Mouse (Mus musculus): ENCODE measurements around the gene Ncam1. TPM values are rescaled to one million over a fixed set of nuclear protein-coding genes. Genes with fewer than 3 reads are reported as not detected.

The Ncam1 gene
- total and polyA plus RNA-seq, 3 experiments = 0.05 to 2.1 TPM; not detected in 1

- Histone ChIP-seq H3K4me3 (ENCODE audit: low read depth, low read length) (no peak overlapping the region), H3K9me3 (replicated peaks) (peaks cover 14% of the 10 kb centered on the region), H3K36me3 (replicated peaks) (no peaks in the 10 kb centered on the region), H3K27me3 (ENCODE audit: insufficient read depth, low read length) (no peaks in the 10 kb centered on the region), H3K4me1 (ENCODE audit: insufficient read depth, low read depth, low read length) (no peaks in the 10 kb centered on the region)
- DNase-seq (ENCODE audit: low spot score) (no peak), ATAC-seq (ENCODE audit: extremely low read depth, insufficient number of reproducible peaks, low FRiP score, poor library complexity, severe bottlenecking) (no peak)
- no peak for TF ChIP-seq GATA1 (IDR thresholded peaks at IDR 0.05; ENCODE audit: borderline replicate concordance, low read length)
- TF ChIP-seq POLR2AphosphoS5 (IDR thresholded peaks at IDR 0.05; ENCODE audit: insufficient replicate concordance, low read depth, low read length) = no peak
- TF ChIP-seq GATA2 (IDR thresholded peaks at IDR 0.05; ENCODE audit: borderline replicate concordance, low read depth, low read length) = no peak
- no peak for TF ChIP-seq TAL1 (conservative IDR thresholded peaks at IDR 0.05; ENCODE audit: low read depth, low read length)
- no peak for TF ChIP-seq CTCF (IDR thresholded peaks at IDR 0.05; ENCODE audit: low read depth, low read length)
Observed at GRCm38 (mm10) chr9:49523881-49524280, 274.8 kb downstream of the Ncam1 start.

- Histone ChIP-seq H3K36me3 (replicated peaks) (no peaks in the 10 kb centered on the region), H3K4me1 (ENCODE audit: insufficient read depth, low read depth, low read length) (no peaks in the 10 kb centered on the region), H3K4me3 (ENCODE audit: low read depth, low read length) (no peak overlapping the region), H3K9me3 (replicated peaks) (peaks cover 26% of the 10 kb centered on the region), H3K27me3 (ENCODE audit: insufficient read depth, low read length) (no peaks in the 10 kb centered on the region)
- ATAC-seq (ENCODE audit: extremely low read depth, insufficient number of reproducible peaks, low FRiP score, poor library complexity, severe bottlenecking) (no peak), DNase-seq (ENCODE audit: low spot score) (no peak)
- TF ChIP-seq CTCF (IDR thresholded peaks at IDR 0.05; ENCODE audit: low read depth, low read length) = no peak
- no peak for TF ChIP-seq TAL1 (conservative IDR thresholded peaks at IDR 0.05; ENCODE audit: low read depth, low read length)
- TF ChIP-seq GATA1 (IDR thresholded peaks at IDR 0.05; ENCODE audit: borderline replicate concordance, low read length) = no peak
- no peak for TF ChIP-seq POLR2AphosphoS5 (IDR thresholded peaks at IDR 0.05; ENCODE audit: insufficient replicate concordance, low read depth, low read length)
- TF ChIP-seq GATA2 (IDR thresholded peaks at IDR 0.05; ENCODE audit: borderline replicate concordance, low read depth, low read length) = no peak
Observed at GRCm38 (mm10) chr9:49514306-49514705, 284.4 kb downstream of the Ncam1 start.

GRCm38 (mm10) chr9:49510666-49511065 is 288.1 kb downstream of the Ncam1 start:
- Histone ChIP-seq H3K4me1 (ENCODE audit: insufficient read depth, low read depth, low read length) (no peaks in the 10 kb centered on the region), H3K9me3 (replicated peaks) (peaks cover 35% of the 10 kb centered on the region), H3K36me3 (replicated peaks) (no peaks in the 10 kb centered on the region), H3K27me3 (ENCODE audit: insufficient read depth, low read length) (no peaks in the 10 kb centered on the region), H3K4me3 (ENCODE audit: low read depth, low read length) (no peak overlapping the region)
- DNase-seq (ENCODE audit: low spot score) (no peak), ATAC-seq (ENCODE audit: extremely low read depth, insufficient number of reproducible peaks, low FRiP score, poor library complexity, severe bottlenecking) (no peak)
- TF ChIP-seq CTCF (IDR thresholded peaks at IDR 0.05; ENCODE audit: low read depth, low read length) = no peak
- TF ChIP-seq GATA1 (IDR thresholded peaks at IDR 0.05; ENCODE audit: borderline replicate concordance, low read length) = no peak
- TF ChIP-seq GATA2 (IDR thresholded peaks at IDR 0.05; ENCODE audit: borderline replicate concordance, low read depth, low read length) = no peak
- TF ChIP-seq TAL1 (conservative IDR thresholded peaks at IDR 0.05; ENCODE audit: low read depth, low read length) = no peak
- no peak for TF ChIP-seq POLR2AphosphoS5 (IDR thresholded peaks at IDR 0.05; ENCODE audit: insufficient replicate concordance, low read depth, low read length)

- H3K27me3 ChIP-seq (ENCODE audit: insufficient read depth, low read length) = no peaks in the 10 kb centered on the region
- H3K4me1 ChIP-seq (ENCODE audit: insufficient read depth, low read depth, low read length) = no peaks in the 10 kb centered on the region
- ATAC-seq (ENCODE audit: extremely low read depth, insufficient number of reproducible peaks, low FRiP score, poor library complexity, severe bottlenecking) = no peak
- no peak overlapping the region for H3K4me3 ChIP-seq (ENCODE audit: low read depth, low read length)
- no peak for DNase-seq (ENCODE audit: low spot score)
- H3K9me3 ChIP-seq (replicated peaks) = peaks cover 35% of the 10 kb centered on the region
- H3K36me3 ChIP-seq (replicated peaks) = no peaks in the 10 kb centered on the region
- TF ChIP-seq GATA1 (IDR thresholded peaks at IDR 0.05; ENCODE audit: borderline replicate concordance, low read length) = no peak
- TF ChIP-seq POLR2AphosphoS5 (IDR thresholded peaks at IDR 0.05; ENCODE audit: insufficient replicate concordance, low read depth, low read length) = no peak
- no peak for TF ChIP-seq CTCF (IDR thresholded peaks at IDR 0.05; ENCODE audit: low read depth, low read length)
- no peak for TF ChIP-seq TAL1 (conservative IDR thresholded peaks at IDR 0.05; ENCODE audit: low read depth, low read length)
- TF ChIP-seq GATA2 (IDR thresholded peaks at IDR 0.05; ENCODE audit: borderline replicate concordance, low read depth, low read length) = no peak
Observed at GRCm38 (mm10) chr9:49509628-49510027, 289.1 kb downstream of the Ncam1 start.

GRCm38 (mm10) chr9:49509094-49509493 is 289.6 kb downstream of the Ncam1 start:
- DNase-seq (ENCODE audit: low spot score) (no peak), ATAC-seq (ENCODE audit: extremely low read depth, insufficient number of reproducible peaks, low FRiP score, poor library complexity, severe bottlenecking) (no peak)
- no peaks in the 10 kb centered on the region for H3K27me3 ChIP-seq (ENCODE audit: insufficient read depth, low read length)
- peaks cover 35% of the 10 kb centered on the region for H3K9me3 ChIP-seq (replicated peaks)
- H3K4me1 ChIP-seq (ENCODE audit: insufficient read depth, low read depth, low read length) = no peaks in the 10 kb centered on the region
- H3K4me3 ChIP-seq (ENCODE audit: low read depth, low read length) = no peak overlapping the region
- H3K36me3 ChIP-seq (replicated peaks) = no peaks in the 10 kb centered on the region
- TF ChIP-seq GATA1 (IDR thresholded peaks at IDR 0.05; ENCODE audit: borderline replicate concordance, low read length) (no peak), GATA2 (IDR thresholded peaks at IDR 0.05; ENCODE audit: borderline replicate concordance, low read depth, low read length) (no peak)

GRCm38 (mm10) chr9:49507829-49508585 is 290.7 kb downstream of the Ncam1 start:
- no peaks in the 10 kb centered on the region for H3K27me3 ChIP-seq (ENCODE audit: insufficient read depth, low read length)
- no peak for TF ChIP-seq GATA1 (IDR thresholded peaks at IDR 0.05; ENCODE audit: borderline replicate concordance, low read length)
- TF ChIP-seq CTCF (IDR thresholded peaks at IDR 0.05; ENCODE audit: low read depth, low read length) = no peak
- no peak for TF ChIP-seq POLR2AphosphoS5 (IDR thresholded peaks at IDR 0.05; ENCODE audit: insufficient replicate concordance, low read depth, low read length)
- no peak for TF ChIP-seq GATA2 (IDR thresholded peaks at IDR 0.05; ENCODE audit: borderline replicate concordance, low read depth, low read length)
- no peak for TF ChIP-seq TAL1 (conservative IDR thresholded peaks at IDR 0.05; ENCODE audit: low read depth, low read length)
- H3K9me3 ChIP-seq (replicated peaks) = peaks cover 35% of the 10 kb centered on the region
- no peak overlapping the region for H3K4me3 ChIP-seq (ENCODE audit: low read depth, low read length)
- ATAC-seq (ENCODE audit: extremely low read depth, insufficient number of reproducible peaks, low FRiP score, poor library complexity, severe bottlenecking) = no peak
- H3K4me1 ChIP-seq (ENCODE audit: insufficient read depth, low read depth, low read length) = no peaks in the 10 kb centered on the region
- H3K36me3 ChIP-seq (replicated peaks) = no peaks in the 10 kb centered on the region
- DNase-seq (ENCODE audit: low spot score) = no peak
